Mouse (Mus musculus) intestine, embryonic 16.5 days (tissue): Measurements from ENCODE around the gene C5ar1. TPM values are rescaled to one million over a fixed set of nuclear protein-coding genes. Genes with fewer than 3 reads are reported as not detected.

ENCODE experiments used
- ATAC-seq: fragments of 200-750 bp; cut with Nextera tagmentation; 2 replicates; pipeline ENCODE4 v1.8.0; 2017; ENCODE audit warnings: moderate TSS enrichment, moderate library complexity
- H3K27ac ChIP-seq: fragments of 300-500 bp; sonication (generic); 2 replicates; pipeline ENCODE4 v1.5.1; 2014; ENCODE audit warnings: mild to moderate bottlenecking, low read length
- H3K27me3 ChIP-seq: fragments of 300-500 bp; sonication (generic); replicated peaks from 2 replicates; pipeline ENCODE4 v1.6.1; 2014; ENCODE audit warnings: low read length, control low read depth, mixed read lengths; ENCODE audit not compliant: control insufficient read depth, insufficient read depth
- H3K36me3 ChIP-seq: fragments of 300-500 bp; sonication (generic); 2 replicates; pipeline ENCODE4 v1.6.1; 2014; ENCODE audit warnings: low read length, control low read depth; ENCODE audit not compliant: control insufficient read depth, insufficient read depth
- H3K4me1 ChIP-seq: fragments of 300-500 bp; sonication (generic); 2 replicates; pipeline ENCODE4 v1.6.1; 2014; ENCODE audit warnings: low read length, control low read depth, mixed read lengths; ENCODE audit not compliant: control insufficient read depth, insufficient read depth
- H3K4me2 ChIP-seq: fragments of 300-500 bp; sonication (generic); 2 replicates; pipeline ENCODE4 v1.6.1; 2014; ENCODE audit warnings: low read depth, low read length, control low read depth
- H3K4me3 ChIP-seq: fragments of 300-500 bp; sonication (generic); 2 replicates; pipeline ENCODE4 v1.5.1; 2014; ENCODE audit warnings: mild to moderate bottlenecking, low read length
- H3K9ac ChIP-seq: fragments of 300-500 bp; sonication (generic); 2 replicates; pipeline ENCODE4 v1.6.1; 2014; ENCODE audit warnings: low read depth, low read length
- H3K9me3 ChIP-seq: fragments of 300-500 bp; sonication (generic); 2 replicates; pipeline ENCODE4 v1.6.1; 2016; ENCODE audit warnings: low read length, control low read depth; ENCODE audit not compliant: control insufficient read depth
- WGBS: fragments of 180-500 bp; shearing (Covaris S2); extraction: QIAGEN DNeasy Blood & Tissue Kit; methylation state at CpG from one replicate; pipeline ENCODE4 v1.1.7; 2014; 5-methylcytosine and 5-hydroxymethylcytosine counted together
- polyA plus RNA-seq: library from polyadenylated mRNA; unstranded; fragments of >200 nt; fragmentation: Nextera tagmentation; extraction: Ambion mirVana; gene quantifications from 2 replicates; pipeline ENCODE4 v1.2.1, GENCODE M21; 2015

C5ar1 gene
- polyA plus RNA-seq, 1 experiment from 2014 or later: 1.9 TPM

DNA sequence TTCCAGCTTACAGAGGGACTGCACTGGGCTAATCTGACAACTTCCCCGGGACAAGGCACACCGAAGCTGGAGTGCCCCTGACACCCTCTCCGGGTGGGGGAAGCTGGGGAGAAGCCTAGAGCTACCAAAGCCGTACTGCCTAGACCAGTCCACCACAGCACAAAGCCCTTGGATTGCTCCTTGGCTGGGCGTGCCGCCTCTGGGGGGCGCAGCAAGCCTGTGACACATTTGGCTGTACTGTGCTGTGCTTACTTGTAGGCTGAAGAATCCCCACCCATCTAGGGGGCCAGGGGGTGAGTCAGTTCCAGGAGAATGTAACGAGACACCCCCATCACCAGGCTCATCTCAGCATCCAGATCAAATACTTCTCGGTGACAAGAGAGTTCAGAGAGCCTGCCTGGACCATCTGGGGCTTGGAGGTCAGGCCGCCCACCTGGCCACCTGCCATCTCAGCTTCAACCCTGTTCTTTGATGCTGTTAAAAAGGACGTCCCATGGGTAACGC is 48.4 kb downstream of the C5ar1 start:
- 0 out of 2 replicates have a peak, but pooled peaks have one; percentile 48 for ATAC-seq

DNA sequence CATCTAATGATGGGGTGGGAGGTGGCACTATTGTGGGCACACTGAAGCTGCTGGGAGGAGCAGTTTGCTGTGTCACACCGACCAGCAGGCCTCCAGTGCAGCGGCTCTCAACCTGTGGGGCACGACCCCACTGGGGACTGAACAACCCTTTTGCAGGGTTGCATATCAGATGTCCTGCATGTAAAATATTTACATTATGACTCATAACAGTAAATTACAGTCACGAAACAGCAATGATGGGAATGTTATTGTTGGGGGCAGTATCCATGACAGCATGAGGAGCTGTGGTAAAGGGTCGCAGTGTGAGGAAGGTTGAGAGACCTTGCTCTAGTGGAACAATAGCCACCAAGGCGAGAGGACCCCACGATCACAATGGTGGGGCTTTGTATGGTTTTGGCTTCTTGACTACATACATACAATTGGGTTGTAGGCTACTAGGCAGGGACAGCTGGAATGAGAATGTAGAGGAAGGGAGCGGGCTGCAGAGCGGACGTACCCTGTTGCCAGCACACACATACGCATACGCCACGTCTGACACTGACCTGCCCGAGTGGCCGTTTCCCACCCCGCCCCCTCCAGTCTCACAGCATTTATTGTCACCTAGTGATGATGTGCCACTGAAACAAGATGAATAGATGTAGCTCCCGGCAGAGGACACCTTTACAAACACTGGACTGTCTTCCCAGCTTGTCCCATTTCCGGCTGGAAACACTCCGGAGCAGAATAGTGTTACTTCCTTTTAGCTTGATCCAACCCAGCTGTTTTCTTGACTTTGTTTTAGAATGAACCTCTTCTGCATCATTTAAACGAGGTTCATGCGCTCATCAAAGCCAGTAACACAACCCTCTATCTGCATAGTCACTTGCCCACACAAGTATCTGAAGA is 50.3 kb downstream of the C5ar1 start:
- H3K36me3 ChIP-seq: no peaks in the 10 kb centered on the region; the same call in 1 of the 2 replicates
- 0 out of 2 replicates have a peak, but pooled peaks cover 6% of the 10 kb centered on the region for H3K4me1 ChIP-seq
- no peak overlapping the region for H3K4me2 ChIP-seq
- no peak overlapping the region for H3K4me3 ChIP-seq
- 0 out of 2 replicates have a peak overlapping the region, but pooled peaks have one; percentile 14 for H3K9ac ChIP-seq
- 0 out of 2 replicates have a peak overlapping the region, but pooled peaks have one; percentile 1 for H3K27ac ChIP-seq
- no peaks in the 10 kb centered on the region for H3K9me3 ChIP-seq
- ATAC-seq: no peak
- 71% methylated on average over 21 of the region's 21 CpGs for WGBS
- H3K27me3 ChIP-seq: no peaks in the 10 kb centered on the region

More for the DNA sequence above, 48.4 kb downstream of the C5ar1 start:
- no peak overlapping the region for H3K4me3 ChIP-seq
- no peak overlapping the region for H3K9ac ChIP-seq
- no peaks in the 10 kb centered on the region for H3K9me3 ChIP-seq
- 0 out of 2 replicates have a peak, but pooled peaks cover 6% of the 10 kb centered on the region for H3K4me1 ChIP-seq
- H3K27me3 ChIP-seq: no peaks in the 10 kb centered on the region
- WGBS: 73% methylated on average over 12 of the region's 12 CpGs
- peaks cover 6% of the 10 kb centered on the region for H3K36me3 ChIP-seq
- H3K27ac ChIP-seq: no peak overlapping the region
- no peak overlapping the region for H3K4me2 ChIP-seq

DNA sequence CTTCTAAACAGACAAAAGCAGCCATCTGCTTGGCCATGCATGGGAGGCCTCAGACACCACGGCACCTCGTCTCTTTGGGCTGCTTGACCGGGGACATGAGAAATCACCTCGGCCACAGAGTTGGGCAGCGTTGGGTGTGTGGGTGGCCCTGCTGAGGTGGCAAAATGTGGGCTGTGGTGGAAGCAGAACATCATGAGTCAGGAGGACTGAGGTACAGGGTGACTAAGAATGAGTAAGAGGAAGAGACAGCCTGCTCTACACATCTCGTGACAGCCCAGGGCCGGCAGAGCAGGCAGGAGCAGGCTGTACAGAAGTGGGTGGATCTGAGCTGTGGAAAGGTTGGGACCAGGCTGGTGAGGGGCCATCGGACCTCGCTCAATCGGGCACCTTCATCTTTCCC is 51.8 kb downstream of the C5ar1 start:
- H3K27me3 ChIP-seq: no peaks in the 10 kb centered on the region
- no peaks in the 10 kb centered on the region for H3K9me3 ChIP-seq
- ATAC-seq: no peak
- H3K4me3 ChIP-seq: no peak overlapping the region
- WGBS: 83% methylated on average over 10 of the region's 10 CpGs
- H3K4me2 ChIP-seq: no peak overlapping the region
- H3K27ac ChIP-seq: no peak overlapping the region
- H3K9ac ChIP-seq: no peak overlapping the region
- H3K4me1 ChIP-seq: 0 out of 2 replicates have a peak, but pooled peaks cover 6% of the 10 kb centered on the region
- H3K36me3 ChIP-seq: no peaks in the 10 kb centered on the region; the same call in 1 of the 2 replicates

DNA sequence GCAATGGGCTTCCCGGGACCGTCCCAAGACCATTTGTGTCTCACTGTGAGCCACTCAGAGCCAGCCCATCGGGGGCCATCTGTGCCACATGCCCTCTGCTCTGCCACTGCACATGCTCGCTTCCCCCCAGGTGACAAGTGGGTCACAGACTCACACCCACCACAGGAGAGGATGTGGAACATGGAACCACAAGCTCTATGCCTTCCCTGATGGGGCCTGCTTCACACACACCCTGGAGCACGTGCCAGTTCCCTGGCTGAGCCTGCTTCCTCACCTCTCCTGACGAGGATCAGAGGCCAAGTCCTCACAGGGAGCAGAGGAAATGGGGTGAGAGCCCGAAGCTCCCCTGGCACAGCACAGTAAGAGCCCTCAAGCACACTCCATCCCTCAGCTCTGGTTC is 52.3 kb downstream of the C5ar1 start:
- Histone ChIP-seq H3K27me3 (no peaks in the 10 kb centered on the region), H3K36me3 (no peaks in the 10 kb centered on the region; the same call in 1 of the 2 replicates), H3K4me2 (no peak overlapping the region), H3K9ac (no peak overlapping the region), H3K9me3 (no peaks in the 10 kb centered on the region), H3K4me1 (0 out of 2 replicates have a peak, but pooled peaks cover 6% of the 10 kb centered on the region), H3K4me3 (no peak overlapping the region), H3K27ac (no peak overlapping the region)
- ATAC-seq: no peak
- WGBS: 89% methylated on average over 7 of the region's 7 CpGs

DNA sequence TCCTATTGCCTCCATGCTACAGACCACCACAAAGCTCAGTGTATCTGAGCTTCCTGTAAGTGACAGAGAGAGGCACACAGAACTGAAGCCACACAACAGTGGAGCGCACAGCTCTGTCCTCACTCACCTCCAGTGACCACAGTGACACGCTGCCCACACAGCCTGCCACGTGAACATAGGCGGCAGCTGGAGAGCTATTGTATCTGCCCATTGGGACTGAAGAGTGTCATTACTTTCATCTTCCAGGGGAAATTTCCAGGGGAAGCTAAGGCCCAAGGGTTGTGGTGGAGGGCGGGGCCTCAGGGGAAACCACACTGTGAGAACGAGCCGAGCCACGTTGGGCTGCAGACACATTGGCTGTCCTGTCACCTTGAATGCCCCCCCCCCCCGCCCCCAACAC is 54.5 kb downstream of the C5ar1 start:
- Histone ChIP-seq H3K27ac (no peak overlapping the region), H3K4me3 (no peak overlapping the region), H3K4me1 (0 out of 2 replicates have a peak, but pooled peaks cover 6% of the 10 kb centered on the region), H3K9me3 (no peaks in the 10 kb centered on the region), H3K27me3 (no peaks in the 10 kb centered on the region), H3K9ac (no peak overlapping the region), H3K4me2 (no peak overlapping the region), H3K36me3 (no peaks in the 10 kb centered on the region)
- WGBS: 77% methylated on average over 9 of the region's 9 CpGs
- ATAC-seq: no peak

DNA sequence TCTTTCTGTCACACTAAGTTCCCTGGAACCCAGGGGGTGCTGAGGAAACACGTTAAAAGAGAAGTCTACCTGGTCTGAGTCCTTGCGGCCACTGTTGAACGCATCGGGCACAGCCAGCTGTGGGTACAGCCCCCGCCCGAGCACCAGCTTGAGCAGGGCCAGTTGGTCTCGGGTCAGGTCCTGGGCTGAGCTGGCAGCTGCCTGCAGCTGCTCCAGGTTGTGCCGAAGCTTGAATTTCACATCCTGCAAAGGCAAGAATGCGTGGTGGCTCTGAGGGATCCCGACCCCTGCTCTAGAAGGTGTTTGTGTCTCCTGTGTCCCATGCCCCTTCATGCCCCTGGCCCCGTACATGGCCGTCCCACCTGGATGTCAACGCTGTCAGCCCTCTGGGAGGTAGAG is 55.8 kb downstream of the C5ar1 start:
- Histone ChIP-seq H3K9ac (peak overlapping the region; percentile 48; the same call in 1 of the 2 replicates), H3K36me3 (no peaks in the 10 kb centered on the region), H3K4me3 (peak overlapping the region; percentile 12; the same call in 1 of the 2 replicates), H3K27ac (peak overlapping the region; percentile 68), H3K27me3 (no peaks in the 10 kb centered on the region), H3K4me1 (0 out of 2 replicates have a peak, but pooled peaks cover 1% of the 10 kb centered on the region), H3K4me2 (no peak overlapping the region), H3K9me3 (no peaks in the 10 kb centered on the region)
- ATAC-seq: 0 out of 2 replicates have a peak, but pooled peaks have one; percentile 17
- 90% methylated on average over 13 of the region's 13 CpGs for WGBS

DNA sequence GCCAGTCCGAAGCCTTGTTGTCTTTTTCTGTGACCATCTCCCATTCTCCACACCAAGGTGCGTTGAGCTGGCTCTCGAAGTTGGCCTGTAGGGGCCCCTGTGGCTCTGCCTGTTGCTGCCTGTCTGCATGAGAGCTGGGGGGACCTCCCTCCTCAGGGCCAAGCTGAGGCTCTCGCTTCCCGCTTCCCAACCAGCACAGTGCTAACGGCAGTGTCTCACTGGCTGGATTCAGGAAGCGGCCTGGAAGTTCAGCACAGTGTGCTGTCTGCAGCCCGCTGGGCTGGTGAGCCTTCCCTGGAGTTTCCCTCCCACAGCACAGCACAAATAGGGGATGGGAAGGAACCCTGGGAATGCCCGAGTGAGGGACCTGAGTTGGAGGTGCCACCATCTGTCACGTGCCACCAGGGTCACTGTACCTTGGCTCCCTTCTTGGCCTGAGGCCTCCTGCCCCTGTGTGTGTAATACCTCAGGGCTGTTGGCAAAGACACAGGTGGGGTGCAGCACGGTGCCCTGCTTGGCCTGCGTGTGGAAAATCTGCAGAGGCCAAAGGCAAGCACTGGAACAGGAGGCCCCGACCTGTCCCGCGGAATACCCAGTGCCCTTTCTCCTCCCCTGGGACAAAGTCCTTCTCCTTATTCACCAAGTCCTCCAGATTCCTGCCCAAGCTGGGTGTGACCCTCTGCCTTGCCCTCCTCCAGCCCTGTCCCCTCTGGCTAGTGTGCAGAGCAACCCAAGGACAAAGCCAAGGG is 56.4 kb downstream of the C5ar1 start:
- Histone ChIP-seq H3K9me3 (no peaks in the 10 kb centered on the region), H3K4me2 (no peak overlapping the region; the same call in 1 of the 2 replicates), H3K36me3 (no peaks in the 10 kb centered on the region), H3K4me3 (no peak overlapping the region), H3K9ac (peak overlapping the region; percentile 48; the same call in 1 of the 2 replicates), H3K4me1 (no peaks in the 10 kb centered on the region), H3K27me3 (no peaks in the 10 kb centered on the region), H3K27ac (peak overlapping the region; percentile 68)
- peak; percentile 78 for ATAC-seq
- 70% methylated on average over 15 of the region's 15 CpGs for WGBS

DNA sequence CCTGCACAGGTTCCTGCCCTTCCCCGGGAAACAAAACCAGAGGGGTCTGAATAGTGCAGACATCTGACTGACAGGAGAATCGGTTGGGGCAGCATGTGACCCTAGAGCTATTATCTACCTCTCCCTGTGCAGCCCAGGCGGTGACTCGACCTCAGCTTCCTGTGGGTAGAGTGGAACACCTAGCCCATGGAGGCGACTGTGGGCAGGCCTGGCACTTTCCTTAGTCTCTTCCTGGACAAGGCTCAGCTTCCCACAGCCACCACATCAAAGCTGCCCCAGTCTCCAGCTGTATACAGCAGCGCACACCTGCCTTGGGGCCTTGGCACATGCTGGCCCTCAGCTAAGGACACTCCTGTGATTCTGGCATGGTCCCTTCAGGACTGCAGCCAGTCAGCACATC is 58.2 kb downstream of the C5ar1 start:
- Histone ChIP-seq H3K27ac (no peak overlapping the region), H3K27me3 (no peaks in the 10 kb centered on the region), H3K9ac (no peak overlapping the region), H3K4me2 (no peak overlapping the region), H3K4me1 (no peaks in the 10 kb centered on the region), H3K36me3 (no peaks in the 10 kb centered on the region), H3K9me3 (no peaks in the 10 kb centered on the region), H3K4me3 (no peak overlapping the region)
- 85% methylated on average over 6 of the region's 6 CpGs for WGBS
- no peak for ATAC-seq

DNA sequence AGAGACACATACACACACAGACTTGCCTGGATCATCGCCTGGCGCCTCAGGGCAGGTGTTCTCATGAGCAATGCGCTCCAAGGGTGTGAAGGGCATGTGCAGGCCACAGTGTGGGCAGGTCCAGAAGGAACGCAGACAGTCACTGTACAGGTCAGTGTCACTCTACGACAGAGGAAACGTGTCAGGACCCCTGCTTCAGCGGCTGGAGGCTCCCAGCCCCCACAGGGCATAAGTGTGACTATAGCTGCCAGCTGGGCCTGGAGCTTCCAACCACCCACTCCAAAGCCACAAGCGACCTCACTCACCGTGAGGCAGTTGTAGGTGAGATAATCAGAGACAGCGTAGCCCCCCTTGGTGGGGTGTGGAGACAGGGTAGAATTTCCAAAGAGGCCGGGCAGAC is 60.8 kb downstream of the C5ar1 start:
- H3K4me3 ChIP-seq: no peak overlapping the region
- H3K9me3 ChIP-seq: no peaks in the 10 kb centered on the region
- H3K27ac ChIP-seq: no peak overlapping the region
- H3K27me3 ChIP-seq: no peaks in the 10 kb centered on the region
- H3K4me2 ChIP-seq: no peak overlapping the region
- no peaks in the 10 kb centered on the region for H3K4me1 ChIP-seq
- no peaks in the 10 kb centered on the region for H3K36me3 ChIP-seq
- no peak overlapping the region for H3K9ac ChIP-seq
- no peak for ATAC-seq
- WGBS: 86% methylated on average over 11 of the region's 11 CpGs
